Mouse (Mus musculus): ENCODE data around the gene Snx18.

Snx18 gene

DNA sequence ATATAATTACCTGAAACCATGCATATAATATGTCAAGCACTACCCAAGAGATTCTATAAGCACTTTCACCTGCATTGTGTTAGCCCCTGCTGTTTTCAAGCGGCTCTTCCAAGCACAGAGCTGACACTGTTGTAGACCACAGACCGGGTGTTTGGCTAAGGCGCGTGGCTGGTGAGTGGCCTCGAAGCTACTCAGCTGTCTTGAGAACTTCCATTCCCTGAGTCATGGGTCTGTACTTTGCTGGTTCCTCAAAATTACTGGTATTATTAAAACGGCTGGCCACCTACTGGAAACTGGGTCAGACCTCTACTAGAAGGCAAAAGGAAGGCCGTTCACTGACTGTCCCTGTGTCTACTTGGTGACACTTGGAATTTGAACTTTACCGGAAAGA is 4.5 kb upstream of the Snx18 start:
- Histone ChIP-seq H3K27me3 (ENCODE audit: control insufficient read depth, insufficient read depth, low read length, poor library complexity, severe bottlenecking) (no peaks in the 10 kb centered on the region), H3K36me3 (ENCODE audit: control insufficient read depth, insufficient read depth, low read length, poor library complexity, severe bottlenecking) (no peaks in the 10 kb centered on the region)
- DNase-seq (ENCODE audit: low read depth, low spot score) = no peak

DNA sequence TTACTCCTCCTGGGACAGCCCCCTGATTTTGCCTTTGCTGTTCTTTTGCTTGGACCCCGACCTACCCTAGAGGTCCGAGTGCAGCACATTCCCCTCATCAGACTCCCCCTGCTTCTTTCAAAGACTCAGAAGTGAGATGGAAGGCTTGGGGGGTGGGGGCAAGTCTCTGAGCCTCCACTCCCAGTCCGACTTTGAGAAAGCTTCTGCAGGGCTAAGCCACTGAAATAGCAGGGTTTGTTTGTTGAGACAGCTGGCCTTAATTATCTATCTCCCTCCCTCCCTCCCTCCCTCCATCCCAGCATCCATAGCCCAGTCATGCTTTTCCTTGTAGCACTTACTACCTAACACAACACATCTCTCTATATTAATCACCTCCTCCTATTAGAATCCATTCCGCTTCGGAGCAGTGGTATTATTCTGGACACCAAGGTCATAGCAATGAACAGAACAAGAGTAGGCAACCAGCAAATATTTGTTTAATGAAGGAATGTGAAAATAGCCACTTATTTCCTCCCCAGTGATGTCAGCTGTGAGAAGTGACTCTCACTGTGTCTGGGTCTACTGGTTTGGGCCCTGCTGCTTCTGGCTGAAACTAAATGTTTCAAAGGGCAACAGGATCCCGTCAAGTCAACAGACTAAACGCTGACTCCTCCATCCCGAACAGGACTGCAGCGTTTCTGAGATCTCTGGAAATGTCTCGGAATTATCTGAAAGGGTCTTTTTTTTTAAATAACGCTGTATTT is 3.9 kb upstream of the Snx18 start:
- no peak for DNase-seq (ENCODE audit: low read depth, low spot score)
- H3K27me3 ChIP-seq (ENCODE audit: control insufficient read depth, insufficient read depth, low read length, poor library complexity, severe bottlenecking) = no peaks in the 10 kb centered on the region
- H3K36me3 ChIP-seq (ENCODE audit: control insufficient read depth, insufficient read depth, low read length, poor library complexity, severe bottlenecking) = no peaks in the 10 kb centered on the region

DNA sequence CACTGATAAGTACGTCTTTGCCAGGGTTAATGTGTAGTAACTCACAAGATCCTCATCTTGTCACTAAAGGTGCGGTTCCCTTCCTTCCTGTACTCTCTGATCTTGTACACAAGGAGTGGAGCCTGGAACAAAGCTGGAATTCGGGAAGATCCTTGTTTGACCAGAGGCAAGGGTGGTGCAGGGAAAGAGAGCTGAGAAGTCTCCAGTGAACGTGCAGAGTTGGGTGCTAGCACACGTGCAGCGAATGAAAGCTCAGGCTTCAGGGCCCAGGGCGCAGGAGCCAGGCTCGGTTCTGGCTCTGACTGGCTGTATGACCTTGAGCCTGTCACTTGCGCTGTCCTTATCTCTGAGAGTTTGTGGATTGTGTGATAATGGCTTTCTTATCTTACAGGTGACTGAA is 639 bp upstream of the Snx18 start:
- H3K27me3 ChIP-seq (ENCODE audit: control insufficient read depth, insufficient read depth, low read length, poor library complexity, severe bottlenecking) = no peaks in the 10 kb centered on the region
- no peaks in the 10 kb centered on the region for H3K36me3 ChIP-seq (ENCODE audit: control insufficient read depth, insufficient read depth, low read length, poor library complexity, severe bottlenecking)
- DNase-seq (ENCODE audit: low read depth, low spot score) = peak; percentile 8

DNA sequence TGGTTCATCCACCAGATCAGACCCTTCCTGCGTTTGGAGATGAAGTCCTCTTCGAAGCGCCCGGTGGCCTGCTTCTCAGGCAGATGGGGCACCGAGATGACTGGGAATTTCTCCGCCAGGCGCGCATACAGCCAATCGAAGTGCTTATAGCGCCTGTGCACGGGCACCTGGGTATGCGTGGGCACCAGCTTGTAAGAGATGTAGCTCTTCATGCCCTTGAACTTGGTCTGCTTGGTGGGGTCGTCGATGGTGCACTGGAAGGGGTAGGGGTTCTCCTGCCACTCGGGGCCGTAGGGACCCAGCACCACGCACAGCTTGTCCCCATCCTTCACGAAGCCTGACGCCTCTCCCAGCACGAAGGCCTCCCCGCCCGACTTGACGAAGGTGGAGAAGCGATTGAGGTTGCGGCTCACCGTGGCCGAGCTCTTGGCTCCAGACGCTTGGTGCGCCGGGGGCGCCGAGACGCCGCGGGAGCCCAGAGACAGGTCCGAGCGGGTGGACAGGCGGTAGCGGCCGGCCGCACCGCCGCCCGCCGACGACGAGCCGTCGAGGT is 950 bp downstream of the Snx18 start:
- DNase-seq (ENCODE audit: low read depth, low spot score) = no peak
- Histone ChIP-seq H3K27me3 (ENCODE audit: control insufficient read depth, insufficient read depth, low read length, poor library complexity, severe bottlenecking) (no peaks in the 10 kb centered on the region), H3K36me3 (ENCODE audit: control insufficient read depth, insufficient read depth, low read length, poor library complexity, severe bottlenecking) (no peaks in the 10 kb centered on the region)

DNA sequence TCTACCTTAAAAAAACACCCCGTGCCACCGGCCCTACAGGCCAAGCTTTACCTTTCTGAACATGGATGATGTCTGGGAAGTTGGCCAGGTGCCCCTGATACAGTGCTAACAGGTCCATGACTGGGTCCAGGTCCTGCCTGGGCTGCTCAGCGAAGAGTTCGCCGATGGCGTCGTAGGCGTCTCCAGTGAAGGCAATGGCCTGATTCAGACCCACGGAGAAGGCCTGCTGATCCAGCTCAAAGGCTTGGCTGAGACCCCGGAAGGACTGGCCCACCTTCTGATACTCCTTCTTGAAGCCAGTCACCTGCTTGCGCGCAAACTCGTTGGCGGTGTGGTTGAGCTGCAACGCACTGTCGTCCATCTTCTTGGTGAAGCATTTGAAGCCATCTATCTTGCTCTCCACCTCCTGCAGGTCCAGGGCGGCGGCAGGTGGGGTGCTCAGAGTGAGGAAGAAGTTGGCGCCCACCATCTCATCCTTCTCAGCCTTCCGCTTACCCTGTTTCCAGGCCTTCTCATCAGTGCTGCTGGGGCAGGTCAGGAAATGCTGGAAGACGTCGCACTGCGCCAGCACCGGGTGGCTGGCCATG is 1.5 kb downstream of the Snx18 start:
- DNase-seq (ENCODE audit: low read depth, low spot score) = peak; percentile 7
- Histone ChIP-seq H3K36me3 (ENCODE audit: control insufficient read depth, insufficient read depth, low read length, poor library complexity, severe bottlenecking) (no peaks in the 10 kb centered on the region), H3K27me3 (ENCODE audit: control insufficient read depth, insufficient read depth, low read length, poor library complexity, severe bottlenecking) (no peaks in the 10 kb centered on the region)

DNA sequence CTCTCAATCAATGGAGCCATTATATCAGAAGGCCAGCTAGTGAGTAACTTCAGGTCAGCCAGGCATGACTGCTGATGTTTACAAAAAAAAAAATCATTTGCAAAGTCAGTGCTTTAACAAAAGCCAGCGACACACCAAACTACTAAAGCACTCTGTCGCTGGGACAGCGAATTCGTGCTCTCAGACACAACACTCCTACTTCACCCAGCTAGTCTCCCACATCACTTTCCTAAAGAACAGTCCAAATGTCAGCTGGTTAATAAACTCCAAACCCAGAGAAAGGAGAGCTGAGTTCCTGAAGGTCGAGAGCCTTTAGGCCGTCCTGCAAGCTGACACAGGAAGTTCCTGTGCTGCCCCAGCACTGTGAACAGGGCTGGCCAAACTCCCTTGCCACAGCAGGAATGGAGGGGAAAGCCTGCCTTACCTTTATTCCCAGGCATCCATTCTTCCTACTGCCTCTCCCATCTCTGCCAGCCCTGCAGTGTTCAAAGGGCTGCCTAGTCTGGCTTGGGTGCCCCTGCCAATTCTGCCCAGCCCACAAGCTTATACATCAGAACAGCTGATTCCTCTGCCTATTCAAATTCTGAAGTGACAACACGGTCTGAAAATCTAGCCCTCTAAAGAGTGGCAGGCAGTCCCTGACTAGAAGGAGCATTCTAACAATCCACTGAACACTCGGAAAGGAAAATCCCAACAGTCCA is 2.2 kb downstream of the Snx18 start:
- peak; percentile 17 for DNase-seq (ENCODE audit: low read depth, low spot score)
- H3K27me3 ChIP-seq (ENCODE audit: control insufficient read depth, insufficient read depth, low read length, poor library complexity, severe bottlenecking) = no peaks in the 10 kb centered on the region
- no peaks in the 10 kb centered on the region for H3K36me3 ChIP-seq (ENCODE audit: control insufficient read depth, insufficient read depth, low read length, poor library complexity, severe bottlenecking)

DNA sequence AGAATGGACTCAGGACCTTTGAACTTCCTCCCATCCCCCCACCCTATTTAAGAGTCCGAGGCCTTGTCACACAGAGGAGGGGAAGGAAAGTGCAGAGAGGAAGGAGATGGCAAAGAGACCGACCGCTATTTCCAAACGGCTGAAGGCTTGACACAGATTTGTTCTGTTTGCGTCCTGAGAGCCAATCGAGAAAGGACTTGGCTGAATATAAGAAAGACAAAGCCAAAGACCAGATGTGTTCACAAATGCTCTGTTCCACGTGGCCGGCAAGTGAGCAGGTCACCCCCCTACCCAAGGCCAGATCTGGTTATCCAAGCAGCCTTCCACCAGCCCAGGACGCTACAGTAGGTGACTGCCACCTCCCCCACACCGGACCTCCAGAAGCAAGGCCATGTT is 2.8 kb downstream of the Snx18 start:
- DNase-seq (ENCODE audit: low read depth, low spot score) = peak; percentile 39
- H3K27me3 ChIP-seq (ENCODE audit: control insufficient read depth, insufficient read depth, low read length, poor library complexity, severe bottlenecking) = no peaks in the 10 kb centered on the region
- no peaks in the 10 kb centered on the region for H3K36me3 ChIP-seq (ENCODE audit: control insufficient read depth, insufficient read depth, low read length, poor library complexity, severe bottlenecking)

DNA sequence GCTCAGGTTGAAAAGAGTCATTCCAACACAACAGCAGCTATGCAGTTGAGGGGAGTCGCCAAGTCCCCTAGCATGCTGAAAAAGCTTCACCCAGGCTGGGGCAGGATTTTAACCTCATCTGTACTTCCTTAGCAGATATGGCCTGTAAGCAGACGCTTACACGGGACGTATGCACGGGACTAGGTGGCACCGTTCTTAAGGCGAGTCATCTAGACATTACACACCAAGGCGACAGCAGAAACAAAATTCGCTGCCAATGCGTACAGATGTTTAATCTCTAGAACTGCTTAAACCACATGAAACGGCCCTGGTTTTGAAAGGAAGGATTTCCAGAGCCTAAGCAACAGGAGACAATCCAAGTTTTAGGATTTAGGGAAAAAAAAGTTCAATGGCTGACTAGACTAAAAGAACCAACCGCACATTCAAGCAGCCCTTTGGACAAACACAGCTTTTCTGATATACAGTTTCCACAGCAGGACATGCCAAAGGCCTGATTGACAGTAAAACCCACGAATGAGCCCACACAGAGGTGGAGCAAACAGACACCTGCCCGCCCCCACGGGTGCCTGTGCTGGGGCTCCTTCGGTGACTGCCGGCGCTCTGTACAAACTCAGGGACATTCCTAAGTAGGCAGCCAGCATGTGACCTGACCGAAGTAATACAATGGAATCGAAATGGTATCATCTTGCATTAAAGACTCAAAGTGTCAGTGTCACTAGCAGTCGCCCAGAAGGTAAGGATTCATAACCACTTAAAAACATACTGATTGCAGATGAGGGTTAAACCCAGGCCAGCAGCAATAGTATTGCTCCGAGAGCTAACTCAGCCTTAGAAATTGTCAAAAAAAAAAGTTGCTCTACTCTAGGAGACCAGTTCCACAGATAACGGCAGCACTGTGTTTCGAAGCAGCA is 3.5 kb downstream of the Snx18 start:
- DNase-seq (ENCODE audit: low read depth, low spot score) = peak; percentile 93
- Histone ChIP-seq H3K27me3 (ENCODE audit: control insufficient read depth, insufficient read depth, low read length, poor library complexity, severe bottlenecking) (no peaks in the 10 kb centered on the region), H3K36me3 (ENCODE audit: control insufficient read depth, insufficient read depth, low read length, poor library complexity, severe bottlenecking) (no peaks in the 10 kb centered on the region)

DNA sequence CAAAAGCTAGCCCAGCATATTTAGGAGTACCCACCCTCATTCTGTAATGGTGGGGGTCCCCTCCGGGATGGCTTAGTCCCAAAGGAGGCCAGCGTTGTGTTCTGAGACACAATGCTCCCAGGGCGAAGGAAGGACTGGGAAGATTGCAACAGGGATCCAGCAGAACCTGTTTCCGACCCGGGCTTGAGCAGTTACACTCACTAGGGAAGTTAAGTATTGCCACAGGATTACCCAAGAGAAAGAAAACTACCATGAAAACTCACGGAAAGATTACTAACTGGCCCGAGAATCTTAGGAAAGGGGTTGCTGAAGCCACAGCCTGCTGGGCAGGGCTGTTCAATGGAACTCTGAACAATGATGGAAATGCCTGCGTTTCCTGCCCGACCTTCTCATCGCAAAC is 4.5 kb downstream of the Snx18 start:
- DNase-seq (ENCODE audit: low read depth, low spot score) = no peak
- Histone ChIP-seq H3K27me3 (ENCODE audit: control insufficient read depth, insufficient read depth, low read length, poor library complexity, severe bottlenecking) (no peaks in the 10 kb centered on the region), H3K36me3 (ENCODE audit: control insufficient read depth, insufficient read depth, low read length, poor library complexity, severe bottlenecking) (no peaks in the 10 kb centered on the region)

DNA sequence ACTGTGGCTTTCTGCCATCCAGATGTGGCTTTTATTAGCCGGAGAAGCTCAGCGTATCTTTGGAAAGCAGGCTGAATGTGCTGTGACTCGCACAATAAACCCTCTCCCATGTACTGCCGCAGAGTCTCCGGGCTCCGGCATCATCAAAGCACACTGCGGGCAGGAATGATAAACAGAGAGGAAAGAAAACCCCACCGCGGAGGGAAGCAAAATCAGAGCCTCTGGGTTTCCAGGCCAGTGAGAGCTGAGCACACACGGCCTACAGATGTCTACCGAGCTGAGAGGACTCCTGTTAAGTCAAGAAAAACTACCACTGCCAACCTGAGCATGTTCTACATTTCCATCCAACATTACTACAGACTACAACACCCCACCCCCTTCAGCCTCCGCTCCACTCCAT is 5.0 kb downstream of the Snx18 start:
- Histone ChIP-seq H3K27me3 (ENCODE audit: control insufficient read depth, insufficient read depth, low read length, poor library complexity, severe bottlenecking) (no peaks in the 10 kb centered on the region), H3K36me3 (ENCODE audit: control insufficient read depth, insufficient read depth, low read length, poor library complexity, severe bottlenecking) (no peaks in the 10 kb centered on the region)
- DNase-seq (ENCODE audit: low read depth, low spot score) = no peak

DNA sequence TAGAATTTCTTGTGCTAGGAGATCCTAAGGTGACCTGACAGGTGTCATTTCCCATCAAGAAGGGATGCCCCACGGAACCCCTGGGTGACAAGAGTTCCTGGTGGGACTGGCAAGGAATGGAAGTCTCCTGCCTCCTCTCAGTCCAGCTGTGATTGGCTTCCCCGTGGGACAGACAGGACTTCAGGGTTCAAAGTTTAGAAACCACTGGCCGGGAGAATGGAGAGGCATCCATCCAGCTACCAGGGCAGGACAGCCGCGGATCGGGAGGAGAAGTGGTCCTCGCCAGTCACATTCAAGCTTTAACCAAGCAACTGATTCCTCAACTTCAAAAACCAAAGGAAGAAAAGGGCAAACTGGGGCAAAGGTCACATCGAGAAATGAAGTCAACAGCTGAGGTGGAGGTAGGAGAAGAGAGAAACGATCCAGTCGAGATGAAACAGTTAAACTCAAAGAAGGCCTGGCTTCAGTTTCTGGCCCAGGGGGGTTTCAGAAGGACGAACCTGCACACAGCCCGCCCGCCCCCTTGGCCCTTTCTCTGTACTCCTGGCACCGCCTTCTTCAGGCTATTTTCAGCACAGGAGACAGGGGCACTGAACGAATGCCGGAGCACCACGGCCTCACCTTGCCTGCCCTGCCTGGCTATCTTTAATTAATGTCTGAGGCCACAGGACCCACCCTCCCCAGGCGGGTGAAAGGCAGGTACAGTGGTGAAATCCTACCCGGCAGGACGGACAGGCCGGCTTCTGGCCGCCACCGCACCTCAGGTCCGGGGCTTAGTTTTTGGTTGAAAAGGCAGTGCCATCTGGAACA is 6.0 kb downstream of the Snx18 start:
- no peaks in the 10 kb centered on the region for H3K36me3 ChIP-seq (ENCODE audit: control insufficient read depth, insufficient read depth, low read length, poor library complexity, severe bottlenecking)
- DNase-seq (ENCODE audit: low read depth, low spot score) = no peak

DNA sequence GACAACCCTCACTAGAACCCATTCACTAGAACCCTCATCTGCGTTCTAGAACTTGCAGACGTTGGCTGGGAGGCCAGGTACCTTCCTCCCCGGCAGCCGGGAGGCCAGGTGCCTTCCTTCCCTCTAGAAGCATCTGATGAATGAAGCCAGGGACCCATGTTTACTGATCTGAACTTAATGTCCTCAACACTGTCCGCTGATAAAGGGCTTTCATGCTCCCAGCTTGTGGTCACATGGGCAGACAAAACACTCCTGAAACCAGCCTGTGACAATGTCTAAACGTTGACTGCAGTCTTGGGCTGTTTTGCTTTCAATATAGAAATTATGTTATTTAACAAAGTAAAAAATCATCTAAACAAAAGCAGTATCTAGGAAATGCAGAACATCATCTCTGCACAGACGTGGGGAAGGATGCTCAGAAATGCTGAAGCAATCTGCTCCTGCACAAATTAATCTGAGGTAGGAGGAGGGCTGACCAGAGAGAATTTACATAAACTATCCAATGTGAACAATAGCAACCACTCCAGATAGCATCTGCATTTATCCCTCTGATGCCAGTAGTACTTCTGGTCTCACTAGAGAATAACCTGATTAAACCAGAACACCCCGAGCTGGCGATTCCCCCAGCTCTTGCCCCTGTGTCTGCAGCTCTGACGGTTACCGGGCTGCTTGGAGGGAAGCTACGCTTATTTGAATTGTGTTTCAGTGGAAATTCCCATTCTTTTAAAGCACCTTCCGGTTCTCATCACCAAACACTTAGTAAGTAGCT is 7.4 kb downstream of the Snx18 start:
- no peaks in the 10 kb centered on the region for H3K27me3 ChIP-seq (ENCODE audit: control insufficient read depth, insufficient read depth, low read length, poor library complexity, severe bottlenecking)
- DNase-seq (ENCODE audit: low read depth, low spot score) = no peak
- no peaks in the 10 kb centered on the region for H3K36me3 ChIP-seq (ENCODE audit: control insufficient read depth, insufficient read depth, low read length, poor library complexity, severe bottlenecking)

More for the DNA sequence above, 6.0 kb downstream of the Snx18 start:
- H3K27me3 ChIP-seq (ENCODE audit: control insufficient read depth, insufficient read depth, low read length, poor library complexity, severe bottlenecking) = no peaks in the 10 kb centered on the region

DNA sequence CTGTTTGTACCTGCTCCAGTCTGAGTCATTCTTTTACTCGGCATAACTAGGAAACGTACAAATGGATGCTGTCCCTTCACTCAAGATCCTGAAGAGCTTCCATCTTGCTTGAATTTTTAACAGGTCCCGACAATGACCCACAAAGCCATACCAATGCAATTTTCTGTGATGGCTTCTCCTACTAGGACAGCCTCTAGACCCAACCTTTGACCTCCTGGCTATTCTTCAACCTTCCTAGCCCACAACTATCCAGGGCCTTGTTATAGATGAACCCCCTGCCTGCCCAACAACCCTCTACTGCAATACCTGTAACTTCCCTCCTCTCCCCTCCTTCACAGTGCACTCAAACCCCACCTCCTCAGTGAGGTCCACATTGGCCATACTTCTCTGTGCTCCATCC is 8.9 kb downstream of the Snx18 start:
- H3K27me3 ChIP-seq (ENCODE audit: control insufficient read depth, insufficient read depth, low read length, poor library complexity, severe bottlenecking) = no peaks in the 10 kb centered on the region
- no peaks in the 10 kb centered on the region for H3K36me3 ChIP-seq (ENCODE audit: control insufficient read depth, insufficient read depth, low read length, poor library complexity, severe bottlenecking)
- DNase-seq (ENCODE audit: low read depth, low spot score) = no peak
